Mouse (Mus musculus): ENCODE measurements at regions not wholly inside any gene's neighbourhood (a gene's known extent, or its start where the extent isn't known, plus 50 kb on each side); places are given as distances from the start of the nearest gene placed in this dataset.

DNA sequence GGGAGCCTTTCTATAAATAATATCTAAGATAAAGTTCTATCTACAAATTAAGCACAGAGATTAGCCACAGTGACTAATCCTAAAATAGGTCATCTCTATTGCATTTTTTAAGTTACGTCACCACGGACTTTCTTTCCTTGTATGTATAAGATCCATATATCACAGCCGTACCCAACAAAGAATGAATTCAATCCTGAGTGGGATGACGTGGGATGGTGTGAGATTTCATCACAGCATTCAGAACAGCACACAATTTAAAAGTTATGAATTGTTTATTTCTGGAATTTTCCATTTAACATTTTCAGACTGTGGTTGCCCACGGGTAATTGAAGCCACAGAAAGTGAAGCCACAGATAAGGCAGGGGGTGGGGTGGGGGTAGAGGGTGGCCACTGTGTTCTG is 129.0 kb upstream of the Dynlrb2 start:
- TF ChIP-seq POLR2A (IDR thresholded peaks at IDR 0.05; ENCODE audit: borderline replicate concordance, insufficient read depth, low read length) (no peak), CTCF (IDR thresholded peaks at IDR 0.05; ENCODE audit: borderline replicate concordance, insufficient read depth, low read depth, low read length) (no peak)

Measured in cerebellum, adult 2 months (tissue).